Mouse (Mus musculus) fibroblast of lung, adult 2 months (primary cell): ENCODE results near the gene Atp5g1.
"Not testable (repeated sequence)": the region's sequence is repeated elsewhere in the genome, so short reads cannot be mapped to it uniquely, and the experiment has no call there.

Experiments
- DNase-seq: peaks from one replicate; pipeline ENCODE4 v3.0.0-alpha.2; 2011; ENCODE audit warnings: low read depth

The Atp5g1 gene

GRCm38 (mm10) chr11:96075509-96076220 is at the start of gene Atp5g1:
Gene Atp5g1, minus strand, starts transcription at chr11:96075670.
- DNase-seq: peak; percentile 100

DNA sequence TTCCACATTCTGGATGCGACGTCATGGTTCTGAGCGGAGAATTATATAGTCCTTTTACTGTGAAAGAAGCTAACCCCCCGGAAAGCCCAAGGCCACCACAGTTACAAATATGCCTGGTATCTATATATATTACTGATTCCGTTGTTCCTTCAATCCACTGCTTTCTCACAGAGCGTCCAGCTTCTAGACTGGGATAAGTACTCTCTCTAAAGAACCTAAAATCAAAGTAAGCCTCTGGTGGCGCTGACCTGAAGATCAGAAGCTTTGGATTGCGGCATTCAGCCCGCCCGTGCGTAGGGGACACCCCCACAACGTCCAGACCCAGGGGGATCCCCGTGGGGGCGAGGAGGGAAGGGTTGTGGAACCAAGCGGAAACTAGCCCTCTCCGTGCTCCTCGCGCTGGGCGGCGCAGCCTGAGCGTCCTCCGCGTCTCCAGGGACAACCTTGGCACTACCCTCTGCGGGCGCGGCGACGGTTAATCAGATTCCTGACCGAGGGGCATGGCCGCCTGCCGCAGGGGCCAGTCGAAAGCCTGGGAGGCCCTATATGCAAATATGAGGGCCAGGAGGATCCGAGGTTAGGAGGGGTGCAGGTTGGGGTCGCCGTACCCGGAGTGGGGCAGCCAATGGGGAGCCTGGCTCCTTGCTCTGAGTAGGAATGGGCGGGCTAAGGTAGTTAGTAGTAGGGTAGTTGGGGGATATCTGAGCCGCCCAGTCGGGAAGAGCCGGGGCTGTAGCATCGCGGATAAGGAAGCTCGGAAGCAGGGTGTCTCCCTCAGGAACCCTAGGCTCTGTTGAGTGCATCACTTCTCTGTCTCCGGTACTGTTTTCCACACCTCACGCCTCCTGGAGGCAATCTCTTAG is 48.8 kb upstream of the Atp5g1 start:
- DNase-seq: no peak

DNA sequence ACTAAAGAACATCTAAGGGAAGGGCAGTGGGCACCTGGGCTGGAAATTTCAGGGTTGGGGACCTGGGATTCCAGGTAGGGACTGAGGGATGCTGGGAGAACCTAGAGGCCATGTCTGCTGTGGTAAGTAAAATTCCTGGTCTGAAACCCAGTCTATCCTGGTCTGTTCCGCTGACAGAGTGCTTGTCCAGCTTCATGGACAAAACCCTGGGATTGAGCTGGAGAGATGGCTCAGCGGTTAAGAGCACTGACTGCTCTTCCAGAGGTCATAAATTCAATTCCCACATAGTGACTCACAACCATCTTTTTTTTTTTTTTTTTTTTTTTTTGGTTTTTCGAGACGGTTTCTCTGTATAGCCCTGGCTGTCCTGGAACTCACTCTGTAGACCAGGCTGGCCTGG is 47.3 kb upstream of the Atp5g1 start:
- not testable (repeated sequence) for DNase-seq

- no peak for DNase-seq
Measured at GRCm38 (mm10) chr11:96119401-96119800, 43.9 kb upstream of the Atp5g1 start.

DNA sequence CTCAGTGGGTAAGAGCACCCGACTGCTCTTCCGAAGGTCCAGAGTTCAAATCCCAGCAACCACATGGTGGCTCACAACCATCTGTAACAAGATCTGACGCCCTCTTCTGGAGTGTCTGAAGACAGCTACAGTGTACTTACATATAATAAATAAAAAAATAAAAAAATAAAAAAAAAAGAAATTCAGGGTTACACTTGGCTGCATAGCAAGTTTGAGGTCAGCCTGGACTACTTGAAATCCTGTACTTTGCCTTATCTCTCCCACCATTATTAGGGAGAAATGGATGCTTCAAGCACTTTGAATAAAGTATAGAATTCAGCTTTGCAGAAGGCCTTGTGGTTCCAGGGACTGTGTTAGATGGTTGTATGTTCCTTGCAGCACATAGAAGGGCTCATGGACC is 41.5 kb upstream of the Atp5g1 start:
- not testable (repeated sequence) for DNase-seq

DNA sequence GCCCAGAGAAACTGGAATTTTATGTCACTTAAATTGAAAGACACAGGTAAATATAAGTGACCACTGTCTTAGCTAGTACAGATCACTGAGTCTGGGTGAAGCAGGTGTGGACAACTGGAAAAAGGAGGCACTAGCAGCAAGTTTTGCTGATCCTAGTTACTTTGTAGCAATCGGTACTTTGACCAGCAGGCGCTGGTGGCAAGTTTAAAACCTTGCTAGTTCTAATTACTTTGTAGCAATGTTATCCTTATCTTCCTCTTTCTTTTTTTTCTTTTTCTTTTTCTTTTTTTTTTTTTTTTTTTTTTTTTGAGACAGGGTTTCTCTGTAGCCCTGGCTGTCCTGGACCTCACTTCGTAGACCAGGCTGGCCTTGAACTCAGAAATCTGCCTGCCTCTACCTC is 40.6 kb upstream of the Atp5g1 start:
- DNase-seq: no peak

- no peak for DNase-seq
Measured at GRCm38 (mm10) chr11:96115416-96115815, 39.9 kb upstream of the Atp5g1 start.

- DNase-seq: no peak
Measured at GRCm38 (mm10) chr11:96114077-96114476, 38.6 kb upstream of the Atp5g1 start.

- DNase-seq: no peak
Measured at GRCm38 (mm10) chr11:96111751-96112150, 36.3 kb upstream of the Atp5g1 start, which contains the start of gene Calcoco2. Gene Calcoco2, minus strand, starts transcription at chr11:96111964.

- DNase-seq: not testable (repeated sequence)
Measured at GRCm38 (mm10) chr11:96110950-96111349, 35.5 kb upstream of the Atp5g1 start.

DNA sequence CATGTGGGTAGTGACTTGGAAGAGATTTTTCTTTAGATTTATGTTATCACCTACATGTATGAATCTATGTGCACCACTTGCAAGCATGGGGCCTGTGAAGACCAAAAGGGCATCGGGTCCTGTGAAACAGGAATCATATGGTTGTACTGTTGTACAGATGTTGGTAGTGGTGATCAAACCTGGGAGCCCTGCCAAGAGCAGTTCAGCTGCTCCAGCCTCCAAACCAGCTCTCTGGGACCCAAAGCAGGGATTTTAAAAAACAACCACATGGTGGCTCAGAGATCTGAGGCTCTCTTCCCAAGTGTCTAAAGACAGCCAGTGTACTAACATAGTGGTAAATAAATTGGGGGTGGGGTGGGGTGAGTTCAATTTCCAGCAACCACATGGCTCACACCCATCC is 32.9 kb upstream of the Atp5g1 start:
- no peak for DNase-seq

DNA sequence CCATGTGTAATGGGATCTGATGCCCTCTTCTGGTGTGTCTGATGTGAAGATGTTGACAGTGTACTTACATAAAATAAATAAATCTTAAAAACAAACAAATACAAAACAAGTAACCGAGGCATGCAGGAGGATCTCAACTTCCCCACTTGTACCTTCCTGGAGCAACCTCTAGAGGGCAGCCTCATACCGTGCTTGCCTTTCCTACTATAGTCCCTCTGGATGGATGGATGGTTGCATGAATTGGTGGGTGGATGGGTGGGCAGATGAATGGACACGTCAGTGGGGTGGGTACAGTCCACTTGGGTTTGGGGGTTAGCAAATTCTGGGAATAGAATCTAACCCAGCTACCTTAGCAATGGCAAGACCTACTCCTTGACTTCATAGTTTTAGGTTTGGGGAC is 17.9 kb upstream of the Atp5g1 start:
- no peak for DNase-seq

GRCm38 (mm10) chr11:96092674-96093291 is 17.3 kb upstream of the Atp5g1 start:
- DNase-seq: no peak

- DNase-seq: no peak
Measured at GRCm38 (mm10) chr11:96091073-96091472, 15.6 kb upstream of the Atp5g1 start.

- no peak for DNase-seq
Measured at GRCm38 (mm10) chr11:96087981-96088380, 12.5 kb upstream of the Atp5g1 start.

- DNase-seq: no peak
Measured at GRCm38 (mm10) chr11:96082682-96083081, 7.2 kb upstream of the Atp5g1 start.

GRCm38 (mm10) chr11:96080736-96081135 is 5.3 kb upstream of the Atp5g1 start:
- peak; percentile 26 for DNase-seq

GRCm38 (mm10) chr11:96076221-96077105 is 993 bp upstream of the Atp5g1 start:
- DNase-seq: no peak

DNA sequence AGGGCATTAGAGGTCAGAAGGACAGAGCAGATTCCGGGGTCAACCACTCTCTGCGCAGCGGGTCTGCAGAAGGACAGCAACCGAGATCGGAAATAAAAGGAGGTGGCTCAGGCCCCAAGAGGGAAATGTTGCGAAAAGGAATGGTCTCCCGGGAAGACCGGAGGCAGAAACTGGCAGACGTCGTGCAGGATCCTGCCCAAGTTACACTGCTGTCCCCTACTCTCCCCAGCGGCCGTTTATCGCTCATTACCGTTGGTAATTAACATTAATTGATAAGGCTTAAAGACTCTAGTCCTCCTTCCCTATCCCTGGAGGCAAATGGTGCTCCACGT is 327 bp downstream of the Atp5g1 start:
- DNase-seq: no peak

GRCm38 (mm10) chr11:96074351-96075176 is 906 bp downstream of the Atp5g1 start:
- no peak for DNase-seq
